Mouse (Mus musculus) neural tube, embryonic 11.5 days (tissue): ENCODE measurements at regions not wholly inside any gene's neighbourhood (a gene's known extent, or its start where the extent isn't known, plus 50 kb on each side); places are given as distances from the start of the nearest gene placed in this dataset.

Experiments
- ATAC-seq: fragments of 200-750 bp; cut with Nextera tagmentation; 2 replicates; pipeline ENCODE4 v1.8.0; 2017; ENCODE audit warnings: moderate number of reproducible peaks, mild to moderate bottlenecking, moderate TSS enrichment, moderate library complexity; ENCODE audit not compliant: insufficient read depth, low FRiP score, low TSS enrichment
- DNase-seq: peaks from one replicate; pipeline ENCODE4 v3.0.0-alpha.2; 2015; ENCODE audit warnings: low spot score
- H3K27ac ChIP-seq: fragments of 300-500 bp; sonication (generic); 2 replicates; pipeline ENCODE4 v1.5.1; 2014; ENCODE audit warnings: low read depth, mild to moderate bottlenecking, low read length
- H3K27me3 ChIP-seq: fragments of 300-500 bp; sonication (generic); 2 replicates; pipeline ENCODE4 v1.6.1; 2014; ENCODE audit warnings: mild to moderate bottlenecking, low read length, mixed read lengths; ENCODE audit not compliant: control insufficient read depth, insufficient read depth
- H3K36me3 ChIP-seq: fragments of 300-500 bp; sonication (generic); 2 replicates; pipeline ENCODE4 v1.6.1; 2014; ENCODE audit warnings: mild to moderate bottlenecking, low read length, moderate library complexity, mixed read lengths; ENCODE audit not compliant: control insufficient read depth, insufficient read depth
- H3K4me1 ChIP-seq: fragments of 300-500 bp; sonication (generic); 2 replicates; pipeline ENCODE4 v1.6.1; 2014; ENCODE audit warnings: low read length, mixed read lengths; ENCODE audit not compliant: control insufficient read depth, insufficient read depth
- H3K4me2 ChIP-seq: fragments of 300-500 bp; sonication (generic); 2 replicates; pipeline ENCODE4 v1.6.1; 2014; ENCODE audit warnings: low read depth, mild to moderate bottlenecking, moderate library complexity
- H3K4me3 ChIP-seq: fragments of 300-500 bp; sonication (generic); 2 replicates; pipeline ENCODE4 v1.5.1; 2014; ENCODE audit warnings: low read depth, low read length
- H3K9ac ChIP-seq: fragments of 300-500 bp; sonication (generic); 2 replicates; pipeline ENCODE4 v1.6.1; 2014; ENCODE audit warnings: mild to moderate bottlenecking, low read length
- H3K9me3 ChIP-seq: fragments of 300-500 bp; sonication (generic); 2 replicates; pipeline ENCODE4 v1.6.1; 2016; ENCODE audit warnings: low read length; ENCODE audit not compliant: control insufficient read depth
- WGBS: fragments of 180-500 bp; shearing (Covaris S2); extraction: QIAGEN DNeasy Blood & Tissue Kit; methylation state at CpG from one replicate; pipeline ENCODE4 v1.1.7; 2014; 5-methylcytosine and 5-hydroxymethylcytosine counted together

GRCm38 (mm10) chr2:162769711-162770428, 108.9 kb upstream of the Ptprt start:
- H3K9me3 ChIP-seq = no peaks in the 10 kb centered on the region
- H3K4me2 ChIP-seq = no peak overlapping the region
- H3K4me3 ChIP-seq = no peak overlapping the region
- WGBS = 85% methylated on average over 6 of the region's 6 CpGs
- H3K27me3 ChIP-seq = no peaks in the 10 kb centered on the region
- H3K27ac ChIP-seq = no peak overlapping the region
- DNase-seq (no peak), ATAC-seq (no peak)
- no peak overlapping the region for H3K9ac ChIP-seq
- H3K4me1 ChIP-seq = no peaks in the 10 kb centered on the region
- no peaks in the 10 kb centered on the region for H3K36me3 ChIP-seq

DNA sequence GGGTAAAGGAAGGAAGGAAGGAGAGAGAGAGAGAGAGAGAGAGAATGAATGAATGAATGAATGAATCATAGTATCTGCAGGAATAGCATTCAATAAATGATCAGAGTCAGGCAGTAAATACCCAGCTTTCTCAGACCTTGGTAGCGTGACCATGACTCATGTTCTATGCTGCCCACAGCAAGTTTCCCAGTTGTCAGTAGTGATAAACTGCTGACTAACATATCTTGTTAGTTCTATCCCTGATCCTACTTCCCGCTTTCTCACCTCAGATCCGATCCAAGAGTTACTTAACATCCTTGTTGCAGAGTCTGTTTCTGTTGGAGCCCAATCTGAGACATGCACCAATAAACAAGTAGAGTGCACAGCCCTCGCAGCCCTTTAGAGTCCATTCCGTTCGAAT, 103.1 kb upstream of the Ptprt start:
- Histone ChIP-seq H3K9me3 (no peaks in the 10 kb centered on the region), H3K27ac (no peak overlapping the region), H3K36me3 (no peaks in the 10 kb centered on the region), H3K4me1 (no peaks in the 10 kb centered on the region), H3K9ac (no peak overlapping the region), H3K4me2 (no peak overlapping the region), H3K4me3 (no peak overlapping the region), H3K27me3 (no peaks in the 10 kb centered on the region)
- no peak for DNase-seq
- ATAC-seq = no peak
- WGBS = 92% methylated on average over 6 of the region's 6 CpGs

- 73% methylated on average over 5 of the region's 5 CpGs for WGBS
- H3K9me3 ChIP-seq = no peaks in the 10 kb centered on the region
- ATAC-seq = no peak
- H3K4me2 ChIP-seq = no peak overlapping the region
- H3K4me3 ChIP-seq = no peak overlapping the region
- no peak overlapping the region for H3K27ac ChIP-seq
- no peaks in the 10 kb centered on the region for H3K4me1 ChIP-seq
- no peaks in the 10 kb centered on the region for H3K36me3 ChIP-seq
- no peak for DNase-seq
- H3K9ac ChIP-seq = no peak overlapping the region
- no peaks in the 10 kb centered on the region for H3K27me3 ChIP-seq
These were observed 79.6 kb upstream of the Ptprt start for GRCm38 (mm10) chr2:162740523-162740922.

DNA sequence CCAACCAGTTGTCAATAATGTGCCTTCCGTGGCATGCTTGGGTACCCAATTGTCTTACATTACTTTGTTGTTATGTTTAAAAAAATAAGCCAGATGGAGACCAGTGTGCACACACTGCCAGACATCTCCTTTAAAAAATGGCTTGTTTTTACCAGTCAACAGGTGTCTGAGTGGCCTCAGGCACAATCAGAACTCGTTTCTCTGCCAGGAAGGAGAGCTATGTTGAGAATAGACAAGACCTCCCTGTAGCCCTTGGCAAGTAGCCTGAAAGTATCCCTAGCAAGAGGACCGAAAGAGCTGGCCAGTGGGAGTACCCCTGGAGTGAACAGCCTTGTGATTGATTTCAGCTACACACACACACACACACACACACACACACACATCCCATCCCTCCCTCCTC, 74.8 kb upstream of the Ptprt start:
- 78% methylated on average over 3 of the region's 3 CpGs for WGBS

DNA sequence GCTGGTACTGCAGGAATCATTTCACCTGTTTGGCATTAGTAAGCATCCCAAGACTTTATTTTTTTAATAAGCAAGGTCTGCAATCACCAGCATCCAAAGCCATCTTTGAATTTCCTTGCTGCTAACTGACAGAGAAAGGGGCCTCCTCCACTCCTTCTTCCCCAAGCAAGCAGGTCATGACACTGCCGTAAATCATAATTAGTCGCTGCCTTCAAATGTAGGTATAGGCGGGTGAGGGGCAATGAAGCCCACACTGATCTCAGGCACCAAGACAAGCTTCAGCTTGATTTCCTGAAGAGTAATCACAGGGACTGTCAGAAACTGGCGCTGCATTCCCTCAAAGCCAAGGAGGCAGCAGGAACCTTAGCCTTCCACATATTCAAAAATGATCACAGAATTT, 73.3 kb upstream of the Ptprt start:
- H3K9me3 ChIP-seq = no peaks in the 10 kb centered on the region
- no peaks in the 10 kb centered on the region for H3K36me3 ChIP-seq
- H3K9ac ChIP-seq = no peak overlapping the region
- DNase-seq (no peak), ATAC-seq (no peak)
- WGBS = 68% methylated on average over 4 of the region's 4 CpGs
- H3K4me3 ChIP-seq = no peak overlapping the region
- no peak overlapping the region for H3K27ac ChIP-seq
- no peaks in the 10 kb centered on the region for H3K4me1 ChIP-seq
- H3K27me3 ChIP-seq = no peaks in the 10 kb centered on the region
- H3K4me2 ChIP-seq = no peak overlapping the region

More for the DNA sequence above, 74.8 kb upstream of the Ptprt start:
- Histone ChIP-seq H3K27me3 (no peaks in the 10 kb centered on the region), H3K9me3 (no peaks in the 10 kb centered on the region), H3K4me2 (no peak overlapping the region), H3K9ac (no peak overlapping the region), H3K27ac (no peak overlapping the region), H3K4me1 (no peaks in the 10 kb centered on the region), H3K4me3 (no peak overlapping the region), H3K36me3 (no peaks in the 10 kb centered on the region)
- DNase-seq = no peak
- no peak for ATAC-seq

DNA sequence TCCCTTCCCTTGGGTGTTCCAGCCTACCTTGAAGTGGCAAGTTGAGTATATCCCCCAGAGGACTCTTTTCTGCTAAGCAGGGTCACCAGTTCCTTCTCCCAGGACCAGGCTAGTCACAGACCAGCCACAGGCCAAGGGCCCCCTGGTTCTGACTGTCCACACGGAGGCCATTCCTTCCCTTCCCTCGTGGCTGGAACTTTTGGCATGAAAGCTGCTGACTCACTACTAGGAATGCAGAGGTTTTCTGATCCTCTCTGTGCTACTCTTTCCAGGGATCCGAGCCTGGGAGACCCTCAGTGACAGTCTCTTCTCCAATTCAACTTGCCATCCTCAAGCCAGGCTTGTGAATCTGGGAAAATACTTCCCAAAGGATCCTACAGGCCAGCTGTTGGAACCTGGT, 59.1 kb upstream of the Ptprt start:
- Histone ChIP-seq H3K4me1 (no peaks in the 10 kb centered on the region), H3K9me3 (no peaks in the 10 kb centered on the region), H3K4me2 (no peak overlapping the region), H3K36me3 (no peaks in the 10 kb centered on the region), H3K27me3 (no peaks in the 10 kb centered on the region), H3K27ac (no peak overlapping the region), H3K9ac (no peak overlapping the region), H3K4me3 (no peak overlapping the region)
- ATAC-seq (no peak), DNase-seq (no peak)
- WGBS = 77% methylated on average over 3 of the region's 3 CpGs

DNA sequence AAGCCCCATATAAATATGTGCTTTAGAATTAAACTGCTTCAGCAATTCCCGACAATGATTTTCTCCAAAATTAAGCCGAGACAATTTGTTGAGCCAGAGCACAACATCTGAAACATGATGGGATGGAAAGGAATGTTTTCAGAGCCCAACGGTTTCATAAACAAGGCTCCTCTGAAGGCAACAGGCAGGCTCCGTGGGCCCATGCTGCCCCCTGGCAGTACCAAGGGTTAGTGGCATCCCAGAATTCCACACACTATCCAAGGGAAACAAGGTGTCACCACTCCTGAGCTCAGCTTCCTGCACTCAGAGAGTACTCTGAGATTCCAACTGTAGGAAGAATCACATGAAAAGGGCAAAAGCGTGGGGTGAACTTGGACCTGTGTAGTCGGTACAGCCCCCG, 57.5 kb upstream of the Ptprt start:
- no peak for DNase-seq
- WGBS = 78% methylated on average over 7 of the region's 7 CpGs
- no peaks in the 10 kb centered on the region for H3K36me3 ChIP-seq
- ATAC-seq = no peak
- no peaks in the 10 kb centered on the region for H3K4me1 ChIP-seq
- no peaks in the 10 kb centered on the region for H3K9me3 ChIP-seq
- H3K4me2 ChIP-seq = no peak overlapping the region
- H3K4me3 ChIP-seq = no peak overlapping the region
- H3K27me3 ChIP-seq = no peaks in the 10 kb centered on the region
- no peak overlapping the region for H3K9ac ChIP-seq
- no peak overlapping the region for H3K27ac ChIP-seq

- Histone ChIP-seq H3K36me3 (no peaks in the 10 kb centered on the region), H3K4me2 (no peak overlapping the region), H3K27ac (no peak overlapping the region), H3K4me1 (no peaks in the 10 kb centered on the region), H3K9ac (no peak overlapping the region), H3K27me3 (no peaks in the 10 kb centered on the region), H3K9me3 (no peaks in the 10 kb centered on the region), H3K4me3 (no peak overlapping the region)
- DNase-seq = no peak
- ATAC-seq = no peak
- 78% methylated on average over 8 of the region's 8 CpGs for WGBS
These were observed 54.0 kb upstream of the Ptprt start for GRCm38 (mm10) chr2:162714976-162715375.

- no peak for ATAC-seq
- Histone ChIP-seq H3K36me3 (no peaks in the 10 kb centered on the region), H3K27me3 (no peaks in the 10 kb centered on the region), H3K27ac (no peak overlapping the region), H3K9me3 (no peaks in the 10 kb centered on the region), H3K4me1 (no peaks in the 10 kb centered on the region), H3K9ac (no peak overlapping the region), H3K4me2 (no peak overlapping the region), H3K4me3 (no peak overlapping the region)
- DNase-seq = no peak
- 79% methylated on average over 1 of the region's 1 CpGs for WGBS
These were observed 52.0 kb upstream of the Ptprt start for GRCm38 (mm10) chr2:162712972-162713371.
